Mouse (Mus musculus): Measurements from ENCODE around the gene Gm11237. TPM values are rescaled to one million over a fixed set of nuclear protein-coding genes. Genes with fewer than 3 reads are reported as not detected.
"Not testable (repeated sequence)": the region's sequence is repeated elsewhere in the genome, so short reads cannot be mapped to it uniquely, and the experiment has no call there.

Gm11237 gene
- not detected for total RNA-seq (2021)

- DNase-seq (ENCODE audit: low spot score); intact Hi-C loops (cut with DNase I): not testable (repeated sequence)
Observed at GRCm38 (mm10) chr4:73622684-73623083, at the start of gene Gm11237. TSS of gene Gm11237 (plus strand) at chr4:73622984.

DNA sequence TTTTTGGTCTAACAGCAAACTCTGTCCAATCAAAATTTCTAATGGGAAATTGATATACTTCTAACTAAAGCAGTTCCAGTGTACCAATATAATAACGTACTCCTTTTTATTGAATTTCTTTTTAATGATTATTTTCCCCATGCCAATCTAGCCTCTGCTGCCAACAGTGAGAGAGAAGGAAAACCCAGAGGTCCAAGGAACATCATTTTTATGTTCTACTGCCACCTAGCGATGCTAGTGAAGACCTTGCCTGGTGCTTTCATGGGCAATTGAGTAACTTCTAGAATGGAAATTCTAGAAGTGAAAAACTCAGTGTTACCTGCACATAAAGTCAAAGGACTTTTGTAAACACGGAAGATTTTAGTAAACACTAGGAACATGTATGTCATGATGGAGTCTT, 23.5 kb upstream of the Gm11237 start:
- DNase-seq (ENCODE audit: low spot score): no peak
- intact Hi-C loops (cut with DNase I): no loop called here

DNA sequence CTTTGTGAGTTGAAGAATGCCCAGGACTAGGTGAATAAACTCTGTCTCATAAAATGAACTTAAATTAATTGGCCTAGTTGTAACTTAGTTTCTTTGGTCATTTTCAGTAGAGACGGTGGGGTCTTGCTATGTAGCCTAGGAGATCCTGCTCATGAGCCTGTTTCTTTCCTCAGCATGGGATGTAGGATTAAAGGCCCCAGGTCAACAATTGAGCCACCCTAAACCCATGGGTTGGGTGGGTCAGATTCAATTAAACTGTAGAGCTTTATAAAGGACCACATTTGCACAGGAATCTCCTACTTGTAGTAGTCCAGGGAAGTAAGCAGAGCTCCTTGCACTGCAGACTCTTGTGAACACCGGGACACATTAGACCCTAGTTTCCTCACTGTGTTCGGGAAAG, 15.2 kb upstream of the Gm11237 start, which contains the start of gene Gm11238:
Gene Gm11238 (plus strand): TSS at position 301 of the 400 bp plus-strand sequence.
- intact Hi-C loops (cut with DNase I); DNase-seq (ENCODE audit: low spot score): not testable (repeated sequence)

GRCm38 (mm10) chr4:73637821-73638220, 15.0 kb downstream of the Gm11237 start, which contains the start of gene Gm11236:
TSS of gene Gm11236 (plus strand) at chr4:73638121.
- intact Hi-C loops (cut with DNase I); DNase-seq (ENCODE audit: low spot score): not testable (repeated sequence)

DNA sequence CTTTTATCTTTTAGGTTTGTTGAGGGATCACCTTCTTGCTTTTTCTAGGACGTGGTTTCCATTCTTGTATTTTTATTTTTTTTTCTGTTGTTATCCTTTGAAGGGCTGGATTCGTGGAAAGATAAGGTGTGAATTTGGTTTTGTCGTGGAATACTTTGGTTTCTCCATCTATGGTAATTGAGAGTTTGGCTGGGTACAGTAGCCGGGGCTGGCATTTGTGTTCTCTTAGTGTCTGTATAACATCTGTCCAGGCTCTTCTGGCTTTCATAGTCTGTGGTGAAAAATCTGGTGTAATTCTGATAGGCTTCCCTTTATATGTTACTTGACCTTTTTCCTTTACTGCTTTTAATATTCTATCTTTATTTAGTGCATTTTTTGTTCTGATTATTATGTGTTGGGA, 39.1 kb downstream of the Gm11237 start:
- DNase-seq (ENCODE audit: low spot score); intact Hi-C loops (cut with DNase I): not testable (repeated sequence)

DNA sequence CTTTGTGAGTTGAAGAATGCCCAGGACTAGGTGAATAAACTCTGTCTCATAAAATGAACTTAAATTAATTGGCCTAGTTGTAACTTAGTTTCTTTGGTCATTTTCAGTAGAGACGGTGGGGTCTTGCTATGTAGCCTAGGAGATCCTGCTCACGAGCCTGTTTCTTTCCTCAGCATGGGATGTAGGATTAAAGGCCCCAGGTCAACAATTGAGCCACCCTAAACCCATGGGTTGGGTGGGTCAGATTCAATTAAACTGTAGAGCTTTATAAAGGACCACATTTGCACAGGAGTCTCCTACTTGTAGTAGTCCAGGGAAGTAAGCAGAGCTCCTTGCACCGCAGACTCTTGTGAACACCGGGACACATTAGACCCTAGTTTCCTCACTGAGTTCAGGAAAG, 45.3 kb downstream of the Gm11237 start, which contains the start of gene Gm11239:
Gene Gm11239 (plus strand): TSS at position 301 of the 400 bp plus-strand sequence.
- DNase-seq (ENCODE audit: low spot score); intact Hi-C loops (cut with DNase I): not testable (repeated sequence)

Other genes starting within 250 kb of the Gm11237 start
- gene Gm11487, start 217.9 kb upstream of the Gm11237 start, total RNA-seq (2021): not detected
- gene Gm11238, start 15.1 kb upstream of the Gm11237 start, total RNA-seq (2021): not detected
- not detected for gene Gm11236, start 15.1 kb downstream of the Gm11237 start, total RNA-seq (2021)
- gene Gm11239, start 45.4 kb downstream of the Gm11237 start, total RNA-seq (2021): not detected
- not detected for gene Gm428, start 60.5 kb downstream of the Gm11237 start, total RNA-seq (2021)
- under 1 TPM; 0.70 to 0.86 TPM for gene Rasef, start 168.0 kb downstream of the Gm11237 start, total RNA-seq (2021)